Mouse (Mus musculus) forebrain, embryonic 10.5 days (tissue): ENCODE measurements around the gene Hvcn1. TPM values are rescaled to one million over a fixed set of nuclear protein-coding genes. Genes with fewer than 3 reads are reported as not detected.
A peak's percentile ranks its signal among the peaks of the same experiment; 100 is the strongest.
"Not testable (repeated sequence)": the region's sequence is repeated elsewhere in the genome, so short reads cannot be mapped to it uniquely, and the experiment has no call there.

ENCODE experiments used
- DNase-seq: peaks from one replicate; pipeline ENCODE4 v3.0.0-alpha.2; 2017; ENCODE audit warnings: low spot score; ENCODE audit errors: extremely low spot score
- H3K27ac ChIP-seq: fragments of 300-500 bp; sonication (generic); 2 replicates; pipeline ENCODE4 v1.5.1; 2016; ENCODE audit warnings: mild to moderate bottlenecking
- H3K27me3 ChIP-seq: fragments of 300-500 bp; sonication (generic); 2 replicates; pipeline ENCODE4 v1.6.1; 2016; ENCODE audit warnings: mild to moderate bottlenecking; ENCODE audit not compliant: poor library complexity, severe bottlenecking
- H3K36me3 ChIP-seq: fragments of 300-500 bp; sonication (generic); replicated peaks from 2 replicates; pipeline ENCODE4 v1.6.1; 2016; ENCODE audit warnings: mild to moderate bottlenecking, moderate library complexity
- H3K4me1 ChIP-seq: fragments of 300-500 bp; sonication (generic); 2 replicates; pipeline ENCODE4 v1.6.1; 2016
- H3K4me3 ChIP-seq: fragments of 300-500 bp; sonication (generic); 2 replicates; pipeline ENCODE4 v1.5.1; 2016; ENCODE audit warnings: mild to moderate bottlenecking, moderate library complexity
- H3K9me3 ChIP-seq: fragments of 300-500 bp; sonication (generic); 2 replicates; pipeline ENCODE4 v1.6.1; 2016; ENCODE audit warnings: mild to moderate bottlenecking, moderate library complexity
- WGBS: fragments of 180-500 bp; shearing (Covaris S2); methylation state at CpG from one replicate; pipeline ENCODE4 v1.1.7; 2016; 5-methylcytosine and 5-hydroxymethylcytosine counted together
- polyA plus RNA-seq: library from polyadenylated mRNA; unstranded; fragments of >200 nt; fragmentation: Nextera tagmentation; extraction: Ambion mirVana; gene quantifications from 2 replicates; pipeline ENCODE4 v1.2.1, GENCODE M21; 2016

Hvcn1 gene
- polyA plus RNA-seq, 1 experiment from 2014 or later: 14.7 TPM

DNA sequence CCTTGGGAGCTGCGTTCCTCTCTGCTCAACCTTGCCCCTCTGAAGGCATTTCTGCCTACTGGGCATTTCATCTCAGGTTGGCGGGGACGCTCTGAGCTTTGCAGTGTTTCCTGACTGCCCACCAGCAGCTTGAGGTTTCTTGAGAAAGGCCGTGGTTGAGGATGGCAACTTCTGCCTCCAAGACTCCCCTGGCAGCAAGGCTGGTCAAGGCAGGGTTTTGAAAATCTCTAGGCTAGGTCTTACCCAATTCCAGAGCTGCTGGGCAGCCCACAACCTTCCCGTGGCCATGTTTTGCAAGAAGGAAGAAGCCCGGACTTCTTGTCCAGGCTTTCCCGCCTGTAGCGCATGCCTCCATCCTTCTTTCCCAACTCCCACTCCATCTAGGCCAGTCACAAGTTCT is 4.3 kb downstream of the Hvcn1 start:
- WGBS: 91% methylated on average over 8 of the region's 8 CpGs
- Histone ChIP-seq H3K27me3 (no peaks in the 10 kb centered on the region), H3K4me1 (peaks cover 26% of the 10 kb centered on the region), H3K36me3 (no peaks in the 10 kb centered on the region), H3K27ac (peak overlapping the region; percentile 89; the same call in 1 of the 2 replicates), H3K4me3 (no peak overlapping the region; the same call in 1 of the 2 replicates), H3K9me3 (no peaks in the 10 kb centered on the region)
- DNase-seq: no peak

- H3K4me1 ChIP-seq: peaks cover 26% of the 10 kb centered on the region
- no peaks in the 10 kb centered on the region for H3K27me3 ChIP-seq
- 89% methylated on average over 8 of the region's 8 CpGs for WGBS
- no peaks in the 10 kb centered on the region for H3K9me3 ChIP-seq
- H3K27ac ChIP-seq: no peak overlapping the region
- DNase-seq: no peak
- H3K36me3 ChIP-seq: peaks cover 10% of the 10 kb centered on the region; the same call in 1 of the 2 replicates
- H3K4me3 ChIP-seq: no peak overlapping the region
Observed at GRCm38 (mm10) chr5:122212125-122212524, 5.5 kb downstream of the Hvcn1 start.

- DNase-seq, H3K27ac ChIP-seq, H3K27me3 ChIP-seq, H3K9me3 ChIP-seq, H3K4me3 ChIP-seq: not testable (repeated sequence)
- 90% methylated on average over 1 of the region's 1 CpGs for WGBS
- Histone ChIP-seq H3K4me1 (peaks cover 26% of the 10 kb centered on the region), H3K36me3 (peaks cover 11% of the 10 kb centered on the region)
Observed at GRCm38 (mm10) chr5:122212820-122213219, 6.2 kb downstream of the Hvcn1 start.

DNA sequence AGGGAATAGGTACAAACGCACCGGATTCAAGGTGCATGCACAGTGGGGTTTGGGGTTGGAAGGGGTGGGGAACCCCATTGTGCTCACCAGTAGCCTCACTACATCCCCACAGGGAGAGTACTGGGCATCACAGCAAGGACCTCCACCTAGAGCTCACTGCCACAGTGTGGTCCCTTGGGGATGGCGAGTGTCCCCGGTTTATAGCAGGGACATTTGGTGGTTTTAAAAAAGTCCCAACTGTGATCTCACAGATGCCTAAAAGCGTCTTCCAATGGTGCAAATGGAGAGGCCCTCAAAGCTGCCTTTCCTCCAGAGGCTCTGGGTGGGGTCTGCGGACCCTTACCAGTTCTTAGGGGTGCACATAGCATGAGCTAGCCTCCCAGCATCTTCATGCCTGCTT is 7.3 kb downstream of the Hvcn1 start:
- H3K27me3 ChIP-seq: no peaks in the 10 kb centered on the region
- H3K9me3 ChIP-seq: no peaks in the 10 kb centered on the region
- peaks cover 14% of the 10 kb centered on the region for H3K36me3 ChIP-seq
- 91% methylated on average over 6 of the region's 6 CpGs for WGBS
- no peak overlapping the region for H3K27ac ChIP-seq
- H3K4me3 ChIP-seq: no peak overlapping the region
- peaks cover 22% of the 10 kb centered on the region for H3K4me1 ChIP-seq
- no peak for DNase-seq

GRCm38 (mm10) chr5:122217636-122218035 is 11.0 kb downstream of the Hvcn1 start:
- 85% methylated on average over 6 of the region's 6 CpGs for WGBS

GRCm38 (mm10) chr5:122218109-122218905 is 11.7 kb downstream of the Hvcn1 start:
- DNase-seq: no peak
- H3K27ac ChIP-seq: no peak overlapping the region
- no peak overlapping the region for H3K4me3 ChIP-seq
- peaks cover 26% of the 10 kb centered on the region for H3K36me3 ChIP-seq
- peaks cover 21% of the 10 kb centered on the region for H3K4me1 ChIP-seq
- no peaks in the 10 kb centered on the region for H3K9me3 ChIP-seq
- 89% methylated on average over 12 of the region's 12 CpGs for WGBS
- H3K27me3 ChIP-seq: no peaks in the 10 kb centered on the region

More at GRCm38 (mm10) chr5:122217636-122218035, 11.0 kb downstream of the Hvcn1 start:
- no peak overlapping the region for H3K4me3 ChIP-seq
- H3K4me1 ChIP-seq: peaks cover 18% of the 10 kb centered on the region
- H3K27me3 ChIP-seq: no peaks in the 10 kb centered on the region
- H3K27ac ChIP-seq: no peak overlapping the region
- H3K9me3 ChIP-seq: no peaks in the 10 kb centered on the region
- DNase-seq: no peak
- H3K36me3 ChIP-seq: peaks cover 26% of the 10 kb centered on the region

DNA sequence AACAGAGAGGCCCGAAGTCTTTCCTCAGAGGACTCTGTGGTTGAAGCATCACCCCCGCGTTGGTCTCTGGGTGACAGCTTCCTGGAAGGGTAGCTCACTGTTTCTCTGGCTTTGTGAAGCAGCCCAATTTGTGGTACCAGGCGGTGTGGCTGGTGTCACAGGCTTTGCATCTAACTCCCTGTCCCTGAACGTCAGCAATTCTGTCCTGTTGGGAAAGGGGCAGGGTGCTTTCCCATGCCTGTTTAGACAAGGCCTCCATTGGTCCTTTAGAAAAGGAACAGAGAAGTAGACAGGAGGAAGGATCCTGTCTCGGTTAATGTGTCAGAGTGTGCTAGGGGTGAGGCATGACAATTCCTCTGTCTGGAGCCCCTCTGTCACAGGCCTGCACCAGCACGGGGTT is 12.3 kb downstream of the Hvcn1 start:
- peaks cover 26% of the 10 kb centered on the region for H3K36me3 ChIP-seq
- H3K9me3 ChIP-seq: no peaks in the 10 kb centered on the region
- no peaks in the 10 kb centered on the region for H3K27me3 ChIP-seq
- no peak for DNase-seq
- peaks cover 21% of the 10 kb centered on the region for H3K4me1 ChIP-seq
- WGBS: 89% methylated on average over 7 of the region's 7 CpGs
- H3K4me3 ChIP-seq: no peak overlapping the region
- H3K27ac ChIP-seq: no peak overlapping the region

- 77% methylated on average over 18 of the region's 18 CpGs for WGBS
- no peaks in the 10 kb centered on the region for H3K9me3 ChIP-seq
- H3K4me1 ChIP-seq: peaks cover 26% of the 10 kb centered on the region
- H3K4me3 ChIP-seq: no peak overlapping the region
- H3K27me3 ChIP-seq: no peaks in the 10 kb centered on the region
- DNase-seq: no peak
- H3K27ac ChIP-seq: peak overlapping the region; percentile 13; the same call in 1 of the 2 replicates
- H3K36me3 ChIP-seq: peaks cover 26% of the 10 kb centered on the region
Observed at GRCm38 (mm10) chr5:122219655-122220629, 13.3 kb downstream of the Hvcn1 start.

- H3K27me3 ChIP-seq: no peaks in the 10 kb centered on the region
- no peak for DNase-seq
- H3K36me3 ChIP-seq: peaks cover 27% of the 10 kb centered on the region
- H3K9me3 ChIP-seq: no peaks in the 10 kb centered on the region
- H3K4me1 ChIP-seq: peaks cover 33% of the 10 kb centered on the region
- H3K27ac ChIP-seq: no peak overlapping the region
- 90% methylated on average over 4 of the region's 4 CpGs for WGBS
- no peak overlapping the region for H3K4me3 ChIP-seq
Observed at GRCm38 (mm10) chr5:122221085-122221484, 14.5 kb downstream of the Hvcn1 start.

DNA sequence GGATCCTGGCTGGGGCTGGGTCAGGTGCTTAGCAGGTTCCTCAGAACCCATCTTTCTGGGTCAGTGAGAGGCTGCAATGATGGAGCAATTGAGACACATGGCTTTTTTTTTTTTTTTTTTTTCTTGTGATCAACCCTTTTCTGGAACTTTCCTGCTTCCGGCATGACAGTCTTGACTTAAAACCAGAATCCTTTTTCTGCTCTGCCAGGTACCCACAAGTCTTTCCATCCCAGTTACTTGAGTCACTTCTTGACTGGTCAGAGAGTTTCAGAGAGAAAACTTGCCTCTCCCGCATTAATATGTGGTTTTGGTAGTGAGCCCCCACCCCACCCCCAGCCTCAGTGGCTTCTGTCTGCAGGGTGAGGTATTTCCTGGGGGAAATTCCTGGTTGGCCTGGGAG is 17.7 kb downstream of the Hvcn1 start:
- Histone ChIP-seq H3K9me3 (peaks cover 10% of the 10 kb centered on the region), H3K27me3 (no peaks in the 10 kb centered on the region), H3K36me3 (peaks cover 32% of the 10 kb centered on the region), H3K4me1 (peaks cover 33% of the 10 kb centered on the region), H3K4me3 (no peak overlapping the region), H3K27ac (no peak overlapping the region)
- 92% methylated on average over 2 of the region's 2 CpGs for WGBS
- DNase-seq: no peak

DNA sequence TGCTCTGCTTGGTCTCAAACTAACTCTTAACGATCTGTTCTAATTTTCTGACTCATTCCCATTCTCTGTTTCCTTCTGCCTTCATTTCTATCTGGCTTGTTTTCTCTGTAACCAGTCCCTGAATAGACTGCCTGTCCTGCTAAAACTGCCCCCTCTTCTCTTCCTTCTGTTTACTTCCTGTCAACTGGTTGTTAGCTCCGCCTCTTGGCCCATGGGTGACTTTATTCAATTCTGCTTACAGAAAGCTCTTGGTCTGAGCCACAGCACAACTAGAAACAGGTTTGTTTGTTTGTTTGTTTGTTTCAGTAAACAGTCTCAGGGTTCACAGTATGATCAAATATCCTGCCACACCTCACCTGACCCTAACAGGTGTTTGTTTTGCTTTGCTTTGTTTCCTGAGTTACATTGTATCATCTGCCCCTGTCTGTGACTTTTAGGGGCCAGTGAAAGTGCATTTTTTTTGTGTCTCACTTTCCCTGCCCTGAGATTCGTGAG is 21.7 kb downstream of the Hvcn1 start:
- 70% methylated on average over 3 of the region's 3 CpGs for WGBS
- H3K27me3 ChIP-seq: no peaks in the 10 kb centered on the region
- peaks cover 12% of the 10 kb centered on the region for H3K4me1 ChIP-seq
- peaks cover 31% of the 10 kb centered on the region for H3K36me3 ChIP-seq
- no peak overlapping the region for H3K27ac ChIP-seq
- no peak for DNase-seq
- H3K9me3 ChIP-seq: peaks cover 10% of the 10 kb centered on the region
- no peak overlapping the region for H3K4me3 ChIP-seq

DNA sequence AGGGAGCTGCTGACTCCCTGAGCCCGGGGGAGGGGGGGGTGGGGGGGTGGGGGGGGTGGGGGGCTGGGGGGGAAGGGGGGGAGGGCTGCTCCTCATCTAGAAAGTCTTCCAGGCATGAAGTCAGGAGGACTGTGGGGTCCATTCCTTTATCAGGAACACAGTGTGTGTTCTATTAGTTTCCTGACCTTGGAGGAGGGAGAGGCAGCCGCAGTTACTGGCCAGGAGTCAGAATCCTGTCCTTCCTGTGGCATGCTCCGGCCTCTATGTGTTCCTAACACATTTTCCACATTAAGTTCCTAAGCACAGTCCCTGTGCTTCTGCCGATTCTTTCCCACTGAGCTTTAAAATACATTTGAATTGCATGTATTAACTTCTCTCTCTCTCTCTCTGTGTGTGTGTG is 22.2 kb downstream of the Hvcn1 start:
- DNase-seq: no peak
- Histone ChIP-seq H3K36me3 (peaks cover 31% of the 10 kb centered on the region), H3K27me3 (no peaks in the 10 kb centered on the region), H3K27ac (no peak overlapping the region), H3K9me3 (peaks cover 10% of the 10 kb centered on the region), H3K4me1 (peaks cover 12% of the 10 kb centered on the region), H3K4me3 (no peak overlapping the region)
- WGBS: 69% methylated on average over 4 of the region's 4 CpGs
